ENCODE assay signal across 20 mouse cellular contexts in the genomic region with DNA sequence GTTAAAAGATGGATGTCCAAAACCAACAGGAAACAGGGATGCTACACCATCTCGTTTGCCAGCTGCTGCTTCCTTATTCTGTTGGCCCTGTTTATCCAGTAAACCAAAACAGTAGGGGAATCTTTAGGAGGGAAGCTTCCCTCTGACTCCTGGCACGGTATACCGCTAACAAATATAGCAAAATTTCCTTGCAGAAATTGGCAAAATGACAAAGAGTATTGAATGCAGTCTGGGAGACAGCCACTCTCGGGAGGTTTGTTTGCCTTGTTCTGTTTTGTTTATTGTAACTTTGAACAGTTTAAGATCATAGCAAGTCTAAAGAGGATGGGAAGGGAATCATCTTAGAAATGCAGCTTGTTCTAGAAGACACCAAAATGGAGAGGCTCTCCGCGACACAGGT.
"Had no signal": no experiment of that assay in that cellular context is flagged by ENCODE, and none has a peak within 500 bp of the region (broad histone marks: within the 10 kb centered on the region; RNA-seq: fewer than 3 reads in every experiment).

No protein-coding gene starts in this region.

- H3K9ac ChIP-seq: liver, embryonic 13.5 days; midbrain, embryonic 13.5 days; neural tube, embryonic 13.5 days; stomach, embryonic 15.5 days had no signal

- H3K27me3 ChIP-seq: liver, embryonic 13.5 days; midbrain, embryonic 13.5 days; neural tube, embryonic 13.5 days; stomach, embryonic 15.5 days had no signal

- H3K27ac ChIP-seq: kidney, postnatal 0 days; layer of hippocampus, adult 2 months; left cerebral cortex, adult 2 months; liver, embryonic 13.5 days; midbrain, embryonic 10.5 days; midbrain, embryonic 13.5 days; neural tube, embryonic 13.5 days; stomach, embryonic 15.5 days had no signal

- H3K4me3 ChIP-seq: layer of hippocampus, adult 2 months; left cerebral cortex, adult 2 months; liver, embryonic 13.5 days; megakaryocyte, embryonic 14.5 days; midbrain, embryonic 10.5 days; midbrain, embryonic 13.5 days; myocyte; neural tube, embryonic 13.5 days; stomach, embryonic 15.5 days had no signal

- H3K9me3 ChIP-seq: liver, embryonic 13.5 days; midbrain, embryonic 10.5 days; midbrain, embryonic 13.5 days; neural tube, embryonic 13.5 days; stomach, embryonic 15.5 days had no signal

- H3K4me2 ChIP-seq: liver, embryonic 13.5 days; midbrain, embryonic 13.5 days; neural tube, embryonic 13.5 days; stomach, embryonic 15.5 days had no signal

- H3K4me1 ChIP-seq: liver, embryonic 13.5 days; midbrain, embryonic 10.5 days; midbrain, embryonic 13.5 days; neural tube, embryonic 13.5 days; stomach, embryonic 15.5 days had no signal

- DNase-seq: kidney, adult 2 months; kidney, postnatal 25 days; layer of hippocampus, adult 9-11 months; layer of hippocampus, postnatal 36 days; liver, embryonic 13.5 days; lung, postnatal 14 days; retina, postnatal 1 day; right cerebral cortex, postnatal 25 days; spleen, adult 18-20 months; thymus, postnatal 25 days had no signal

- ATAC-seq: midbrain, embryonic 13.5 days; midbrain, embryonic 16.5 days had no signal

- H3K36me3 ChIP-seq: liver, embryonic 13.5 days; midbrain, embryonic 10.5 days; midbrain, embryonic 13.5 days; neural tube, embryonic 13.5 days; stomach, embryonic 15.5 days had no signal
